Mouse (Mus musculus): Measurements from ENCODE around the gene Ccdc122.

Gene Ccdc122

GRCm38 (mm10) chr14:77130612-77131011, 94.0 kb downstream of the Ccdc122 start:
- DNase-seq (ENCODE audit: low spot score): no peak

DNA sequence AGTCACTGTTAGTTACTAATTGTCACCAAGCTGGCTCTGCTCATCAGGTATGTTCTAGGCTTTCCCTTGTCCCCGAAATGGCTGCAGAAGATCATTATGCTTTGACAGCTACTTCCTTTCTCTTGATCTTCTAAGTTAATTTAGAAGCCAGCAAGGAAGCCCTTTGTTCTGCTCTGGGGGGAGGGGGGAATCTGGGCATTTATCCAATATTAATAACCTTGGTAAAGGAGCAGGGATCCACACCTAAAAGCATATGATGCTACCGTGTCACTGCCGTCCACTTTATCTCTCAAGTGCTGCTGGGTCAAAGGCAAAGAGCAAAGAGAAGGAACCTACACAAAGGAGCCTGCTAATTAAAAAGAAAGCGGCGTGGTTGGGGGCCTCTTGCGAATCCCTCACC, 100.4 kb downstream of the Ccdc122 start:
- DNase-seq (ENCODE audit: low spot score): no peak

- peak; percentile 65 for DNase-seq (ENCODE audit: low spot score)
Measured at GRCm38 (mm10) chr14:77141324-77142282, 105.0 kb downstream of the Ccdc122 start.

GRCm38 (mm10) chr14:77145103-77145502, 108.5 kb downstream of the Ccdc122 start:
- no peak for DNase-seq (ENCODE audit: low spot score)

- DNase-seq (ENCODE audit: low spot score): no peak
Measured at GRCm38 (mm10) chr14:77147635-77148034, 111.1 kb downstream of the Ccdc122 start.

DNA sequence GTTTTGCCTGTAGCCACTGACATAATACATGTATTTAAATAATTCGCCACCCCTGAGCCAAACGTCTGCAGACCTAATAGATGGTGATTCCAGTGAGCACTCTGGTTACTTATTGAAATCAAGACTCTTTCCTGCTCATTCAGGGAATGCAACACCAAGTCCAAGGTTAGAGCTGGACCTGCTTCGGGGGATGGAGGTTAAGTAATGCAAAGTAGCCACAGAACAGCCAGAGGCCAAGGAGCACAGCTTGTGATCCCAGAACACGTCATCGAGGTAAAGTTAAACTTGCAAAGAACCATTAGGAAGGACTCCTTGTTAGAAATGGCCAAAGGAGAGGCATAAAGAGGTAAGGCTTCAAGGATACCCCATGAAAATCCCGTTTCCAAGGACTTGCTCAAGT, 114.0 kb downstream of the Ccdc122 start:
- DNase-seq (ENCODE audit: low spot score): no peak

DNA sequence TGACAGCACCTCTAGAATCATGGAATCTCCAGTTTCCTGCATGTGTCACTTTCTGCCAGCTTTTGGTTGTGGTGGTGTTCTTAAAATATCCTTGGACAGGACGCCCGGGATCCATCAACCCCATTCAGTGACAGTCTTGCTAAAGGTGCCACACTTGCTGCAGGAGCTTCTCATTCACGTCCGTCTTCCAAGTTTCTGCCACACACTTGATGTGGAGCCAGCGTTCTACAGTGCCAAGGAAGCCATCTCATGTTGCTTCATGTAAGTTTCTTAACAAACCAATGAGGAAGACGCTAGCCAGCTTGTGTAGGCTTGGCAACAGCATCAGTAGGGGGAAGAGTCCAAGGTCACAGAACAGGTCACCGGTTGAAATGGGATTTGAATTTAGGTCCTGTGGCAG, 114.9 kb downstream of the Ccdc122 start:
- DNase-seq (ENCODE audit: low spot score): no peak

GRCm38 (mm10) chr14:77156222-77156910, 119.8 kb downstream of the Ccdc122 start, which contains the start of gene Enox1:
Gene Enox1 (plus strand): TSS chr14:77156763.
- DNase-seq (ENCODE audit: low spot score): no peak

GRCm38 (mm10) chr14:77156911-77157504, 120.4 kb downstream of the Ccdc122 start:
- no peak for DNase-seq (ENCODE audit: low spot score)

DNA sequence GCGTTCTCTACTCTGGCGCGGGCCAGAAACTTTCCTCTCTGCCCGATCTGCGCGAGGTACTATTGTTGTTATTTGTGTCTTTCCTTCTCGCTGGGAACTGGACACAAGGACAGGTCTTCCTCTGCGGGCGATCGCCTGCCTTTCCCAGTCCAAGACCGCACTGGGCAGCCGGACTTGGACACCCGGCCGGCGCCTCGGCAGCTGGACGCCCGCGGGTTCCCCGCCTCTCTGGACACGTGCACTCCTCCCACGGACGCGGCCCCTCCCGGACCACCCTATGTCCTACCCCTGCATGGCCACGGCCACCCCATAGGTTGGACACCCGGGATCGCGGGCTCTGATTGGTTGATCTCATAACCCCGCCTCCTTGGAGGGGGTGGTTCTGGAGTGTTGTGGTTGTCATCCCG, 120.9 kb downstream of the Ccdc122 start:
- DNase-seq (ENCODE audit: low spot score): peak; percentile 21

DNA sequence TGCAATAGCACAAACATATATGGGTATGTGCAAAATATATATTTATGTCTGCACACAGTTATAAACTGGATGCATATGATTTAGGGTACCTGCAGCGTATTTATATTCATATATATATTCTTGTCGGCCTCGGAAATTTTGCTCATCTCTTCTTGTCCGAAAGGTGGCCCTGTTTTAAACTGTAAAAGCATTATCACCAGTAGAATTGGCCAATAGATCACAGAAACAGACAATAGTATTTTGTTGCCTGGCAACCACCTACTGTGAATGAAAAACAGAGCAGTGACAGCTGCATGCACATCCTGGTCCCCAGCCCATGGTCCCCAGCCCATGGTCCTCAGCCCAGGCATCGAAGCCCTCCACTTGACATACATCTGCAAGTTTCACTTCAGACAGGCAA, 122.8 kb downstream of the Ccdc122 start:
- no peak for DNase-seq (ENCODE audit: low spot score)
